Mouse (Mus musculus) forebrain, embryonic 11.5 days (tissue): ENCODE data around the gene Mydgf. TPM values are rescaled to one million over a fixed set of nuclear protein-coding genes. Genes with fewer than 3 reads are reported as not detected.

Source experiments
- ATAC-seq: fragments of 200-750 bp; cut with Nextera tagmentation; replicated peaks from 2 replicates; pipeline ENCODE4 v1.8.0; 2017; ENCODE audit warnings: moderate TSS enrichment; ENCODE audit not compliant: low FRiP score
- DNase-seq: peaks from one replicate; pipeline ENCODE4 v3.0.0-alpha.2; 2017; ENCODE audit warnings: low spot score
- H3K27ac ChIP-seq: fragments of 300-500 bp; sonication (generic); 2 replicates; pipeline ENCODE4 v1.5.1; 2014; ENCODE audit warnings: low read depth, low read length
- H3K27me3 ChIP-seq: fragments of 300-500 bp; sonication (generic); 2 replicates; pipeline ENCODE4 v1.6.1; 2014; ENCODE audit warnings: mild to moderate bottlenecking, low read length, mixed read lengths; ENCODE audit not compliant: control insufficient read depth, insufficient read depth
- H3K36me3 ChIP-seq: fragments of 300-500 bp; sonication (generic); 2 replicates; pipeline ENCODE4 v1.6.1; 2014; ENCODE audit warnings: mild to moderate bottlenecking, low read length, moderate library complexity, mixed read lengths; ENCODE audit not compliant: control insufficient read depth, insufficient read depth
- H3K4me1 ChIP-seq: fragments of 300-500 bp; sonication (generic); replicated peaks from 2 replicates; pipeline ENCODE4 v1.6.1; 2014; ENCODE audit warnings: low read length, mixed read lengths; ENCODE audit not compliant: control insufficient read depth, insufficient read depth
- H3K4me2 ChIP-seq: fragments of 300-500 bp; sonication (generic); 2 replicates; pipeline ENCODE4 v1.6.1; 2014; ENCODE audit warnings: low read depth, mild to moderate bottlenecking, low read length, moderate library complexity, mixed read lengths; ENCODE audit not compliant: severe bottlenecking
- H3K4me3 ChIP-seq: fragments of 300-500 bp; sonication (generic); 2 replicates; pipeline ENCODE4 v1.5.1; 2014; ENCODE audit warnings: low read depth, low read length
- H3K9ac ChIP-seq: fragments of 300-500 bp; sonication (generic); 2 replicates; pipeline ENCODE4 v1.6.1; 2014; ENCODE audit warnings: low read length
- H3K9me3 ChIP-seq: fragments of 300-500 bp; sonication (generic); 2 replicates; pipeline ENCODE4 v1.6.1; 2016; ENCODE audit warnings: low read length, mixed read lengths; ENCODE audit not compliant: control insufficient read depth
- WGBS: fragments of 180-500 bp; shearing (Covaris S2); extraction: QIAGEN DNeasy Blood & Tissue Kit; methylation state at CpG from one replicate; pipeline ENCODE4 v1.1.7; 2014; 5-methylcytosine and 5-hydroxymethylcytosine counted together
- polyA plus RNA-seq: library from polyadenylated mRNA; unstranded; fragments of >200 nt; fragmentation: Nextera tagmentation; extraction: Ambion mirVana; gene quantifications from 2 replicates; pipeline ENCODE4 v1.2.1, GENCODE M21; 2014

Mydgf gene
- polyA plus RNA-seq, 1 experiment from 2014 or later, result 55.4 TPM

- Histone ChIP-seq H3K4me3 (no peak overlapping the region), H3K4me2 (no peak overlapping the region), H3K27ac (no peak overlapping the region), H3K4me1 (peaks cover 10% of the 10 kb centered on the region; the same call in 1 of the 2 replicates), H3K36me3 (no peaks in the 10 kb centered on the region), H3K9me3 (no peaks in the 10 kb centered on the region), H3K9ac (no peak overlapping the region), H3K27me3 (peaks cover 3% of the 10 kb centered on the region; the same call in 1 of the 2 replicates)
- DNase-seq, result no peak
- ATAC-seq, result no peak
- 78% methylated on average over 3 of the region's 3 CpGs for WGBS
Measured at GRCm38 (mm10) chr17:56164510-56164909, 19.2 kb downstream of the Mydgf start.

GRCm38 (mm10) chr17:56163523-56164102 is 20.1 kb downstream of the Mydgf start:
- no peak for ATAC-seq
- no peak overlapping the region for H3K4me2 ChIP-seq

GRCm38 (mm10) chr17:56162231-56162774 is 21.4 kb downstream of the Mydgf start, which contains the start of gene Tnfaip8l1:
TSS of gene Tnfaip8l1 (plus strand) at chr17:56162477.
- H3K9ac ChIP-seq, result peak within 1 kb of the TSS; percentile 45
- peak within 1 kb of the TSS; percentile 37 for H3K4me3 ChIP-seq
- no peaks in the 10 kb centered on the region for H3K9me3 ChIP-seq
- peaks cover 10% of the 10 kb centered on the region; the same call in 1 of the 2 replicates for H3K4me1 ChIP-seq
- H3K27ac ChIP-seq, result no peak within 1 kb of the TSS
- WGBS, result under 1% methylated on average over 30 of the region's 30 CpGs
- peak within 1 kb of the TSS; percentile 56 for H3K4me2 ChIP-seq
- H3K36me3 ChIP-seq, result no peaks in the 10 kb centered on the region
- H3K27me3 ChIP-seq, result peaks cover 3% of the 10 kb centered on the region; the same call in 1 of the 2 replicates
- peak; percentile 97 for DNase-seq
- ATAC-seq, result peak; percentile 97

More at GRCm38 (mm10) chr17:56163523-56164102, 20.1 kb downstream of the Mydgf start:
- 84% methylated on average over 6 of the region's 6 CpGs for WGBS
- Histone ChIP-seq H3K27ac (no peak overlapping the region), H3K36me3 (no peaks in the 10 kb centered on the region), H3K9ac (no peak overlapping the region), H3K27me3 (peaks cover 3% of the 10 kb centered on the region; the same call in 1 of the 2 replicates), H3K4me3 (no peak overlapping the region), H3K9me3 (no peaks in the 10 kb centered on the region), H3K4me1 (peaks cover 10% of the 10 kb centered on the region; the same call in 1 of the 2 replicates)
- no peak for DNase-seq

- H3K9ac ChIP-seq, result no peak overlapping the region
- no peak overlapping the region for H3K27ac ChIP-seq
- no peak overlapping the region for H3K4me3 ChIP-seq
- ATAC-seq, result 0 out of 2 replicates have a peak, but pooled peaks have one; percentile 18
- H3K9me3 ChIP-seq, result no peaks in the 10 kb centered on the region
- 1% methylated on average over 9 of the region's 9 CpGs for WGBS
- peak; percentile 85 for DNase-seq
- no peak overlapping the region for H3K4me2 ChIP-seq
- H3K27me3 ChIP-seq, result peaks cover 3% of the 10 kb centered on the region; the same call in 1 of the 2 replicates
- peaks cover 10% of the 10 kb centered on the region; the same call in 1 of the 2 replicates for H3K4me1 ChIP-seq
- no peaks in the 10 kb centered on the region for H3K36me3 ChIP-seq
Measured at GRCm38 (mm10) chr17:56159729-56160128, 24.0 kb downstream of the Mydgf start.

- ATAC-seq, result peak; percentile 45; the same call in 1 of the 2 replicates
- no peak overlapping the region for H3K9ac ChIP-seq
- no peak overlapping the region for H3K27ac ChIP-seq
- H3K9me3 ChIP-seq, result no peaks in the 10 kb centered on the region
- WGBS, result 51% methylated on average over 9 of the region's 9 CpGs
- peaks cover 7% of the 10 kb centered on the region for H3K4me1 ChIP-seq
- no peaks in the 10 kb centered on the region for H3K36me3 ChIP-seq
- peak; percentile 65 for DNase-seq
- H3K4me3 ChIP-seq, result no peak overlapping the region
- peaks cover 13% of the 10 kb centered on the region for H3K27me3 ChIP-seq
- no peak overlapping the region for H3K4me2 ChIP-seq
Measured at GRCm38 (mm10) chr17:56153643-56154042, 30.1 kb downstream of the Mydgf start.

- Histone ChIP-seq H3K27me3 (peaks cover 22% of the 10 kb centered on the region), H3K9me3 (no peaks in the 10 kb centered on the region), H3K4me3 (no peak overlapping the region), H3K36me3 (no peaks in the 10 kb centered on the region), H3K27ac (no peak overlapping the region), H3K9ac (no peak overlapping the region), H3K4me1 (peaks cover 7% of the 10 kb centered on the region), H3K4me2 (no peak overlapping the region)
- ATAC-seq (no peak), DNase-seq (no peak)
- 42% methylated on average over 2 of the region's 2 CpGs for WGBS
Measured at GRCm38 (mm10) chr17:56149897-56150296, 33.8 kb downstream of the Mydgf start.

GRCm38 (mm10) chr17:56148790-56149618 is 34.7 kb downstream of the Mydgf start:
- peak overlapping the region; percentile 37 for H3K4me2 ChIP-seq

GRCm38 (mm10) chr17:56148280-56148679 is 35.4 kb downstream of the Mydgf start:
- Histone ChIP-seq H3K4me2 (no peak overlapping the region; the same call in 1 of the 2 replicates), H3K4me3 (no peak overlapping the region), H3K9ac (no peak overlapping the region; the same call in 1 of the 2 replicates), H3K27ac (no peak overlapping the region), H3K27me3 (peaks cover 22% of the 10 kb centered on the region), H3K36me3 (no peaks in the 10 kb centered on the region), H3K4me1 (peaks cover 5% of the 10 kb centered on the region), H3K9me3 (no peaks in the 10 kb centered on the region)
- WGBS, result 21% methylated on average over 9 of the region's 9 CpGs
- DNase-seq, result no peak
- no peak for ATAC-seq

More at GRCm38 (mm10) chr17:56148790-56149618, 34.7 kb downstream of the Mydgf start:
- DNase-seq (no peak), ATAC-seq (peak; percentile 19; the same call in 1 of the 2 replicates)
- WGBS, result 1% methylated on average over 30 of the region's 30 CpGs
- H3K36me3 ChIP-seq, result no peaks in the 10 kb centered on the region
- H3K27ac ChIP-seq, result no peak overlapping the region
- H3K27me3 ChIP-seq, result peaks cover 22% of the 10 kb centered on the region
- peaks cover 6% of the 10 kb centered on the region for H3K4me1 ChIP-seq
- H3K4me3 ChIP-seq, result peak overlapping the region; percentile 9; the same call in 1 of the 2 replicates
- H3K9ac ChIP-seq, result peak overlapping the region; percentile 35
- no peaks in the 10 kb centered on the region for H3K9me3 ChIP-seq
